Mouse (Mus musculus) embryonic fibroblast, embryonic 13.5 days (primary cell): ENCODE measurements around the gene Ugt1a7c.

ENCODE experiments used
- CTCF ChIP-seq: IDR thresholded peaks from 2 replicates; pipeline ENCODE4 v1.5.1; 2011; ENCODE audit warnings: mild to moderate bottlenecking, control low read depth, low read length, moderate library complexity, borderline replicate concordance; ENCODE audit not compliant: insufficient read depth
- POLR2A ChIP-seq: IDR thresholded peaks from 2 replicates; pipeline ENCODE4 v1.6.1; 2011; ENCODE audit warnings: low read depth, mild to moderate bottlenecking, control low read depth, low read length, moderate library complexity

DNA sequence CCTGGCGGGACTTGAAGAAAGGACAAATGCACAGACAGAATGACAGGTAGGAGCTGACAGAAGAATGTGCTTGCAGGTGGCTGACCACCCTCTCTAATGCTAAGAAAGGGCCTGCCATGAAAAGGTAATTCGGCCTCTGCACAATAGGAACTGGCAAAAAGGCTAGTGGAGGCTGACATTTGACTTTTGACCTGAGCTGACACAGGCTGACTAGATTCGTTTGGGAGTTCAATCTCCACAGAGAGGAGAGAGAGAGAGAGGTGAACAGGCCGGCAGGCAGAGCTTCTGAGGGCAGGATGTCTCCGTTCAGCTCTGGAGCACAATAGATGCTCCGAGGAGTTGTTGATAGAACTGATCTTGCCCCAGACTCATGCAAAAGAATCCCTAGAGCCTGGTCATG lies 151.5 kb downstream of the Ugt1a7c start:
- TF ChIP-seq CTCF (no peak), POLR2A (no peak)
